Mouse (Mus musculus): ENCODE measurements around the gene Tcf20. TPM values are rescaled to one million over a fixed set of nuclear protein-coding genes. Genes with fewer than 3 reads are reported as not detected.

Tcf20 gene
- total RNA-seq, 2 experiments from 2014 or later = 33.2 to 36.0 TPM

Small RNAs within 50 kb of the gene (microRNA-seq; reads per million reads assigned to microRNA genes)
- gene Gm27618 = not detected
- gene Mir3080 = not detected

Other genes with a start within 250 kb of the Tcf20 start
- gene Cyp2d40, start 223.7 kb downstream of the Tcf20 start, total RNA-seq (2021) = not detected
- under 1 TPM; 0.18 to 0.40 TPM for gene Cyp2d26, start 193.6 kb downstream of the Tcf20 start, total RNA-seq (2021)
- gene Nfam1, start 45.4 kb upstream of the Tcf20 start, total RNA-seq (2021) = under 1 TPM; 0.66 to 0.78 TPM
- gene Serhl, start 101.6 kb upstream of the Tcf20 start, total RNA-seq (2021) = 10 to 100 TPM; 26.9 to 33.9 TPM
- 10 to 100 TPM; 37.4 to 46.5 TPM for gene Rrp7a, start 134.9 kb upstream of the Tcf20 start, total RNA-seq (2021)
- 10 to 100 TPM; 15.7 to 17.1 TPM for gene Poldip3, start 161.5 kb upstream of the Tcf20 start, total RNA-seq (2021)
- gene Cyb5r3, start 184.7 kb upstream of the Tcf20 start, total RNA-seq (2021) = 10 to 100 TPM; 40.3 to 50.1 TPM

All from gastrocnemius, adult 18-20 months (tissue).